Mouse (Mus musculus) small intestine, adult 2 months (tissue): ENCODE data around the gene Pitpnm1. TPM values are rescaled to one million over a fixed set of nuclear protein-coding genes. Genes with fewer than 3 reads are reported as not detected.
A peak's percentile ranks its signal among the peaks of the same experiment; 100 is the strongest.

Experiments used
- H3K27ac ChIP-seq: fragments of 200-500 bp; 2 replicates; pipeline ENCODE4 v1.5.1; 2012; ENCODE audit warnings: low read depth, low read length, control low read depth, inconsistent platforms; ENCODE audit not compliant: insufficient read depth
- H3K27me3 ChIP-seq: fragments of 200-500 bp; 2 replicates; pipeline ENCODE4 v1.6.1; 2012; ENCODE audit warnings: mild to moderate bottlenecking, moderate library complexity, low read length, inconsistent platforms; ENCODE audit not compliant: control insufficient read depth, insufficient read depth
- H3K36me3 ChIP-seq: fragments of 200-500 bp; 2 replicates; pipeline ENCODE4 v1.6.1; 2012; ENCODE audit warnings: mild to moderate bottlenecking, low read length, control low read depth, inconsistent platforms; ENCODE audit not compliant: control insufficient read depth, insufficient read depth
- H3K4me1 ChIP-seq: fragments of 200-500 bp; 2 replicates; pipeline ENCODE4 v1.6.1; 2012; ENCODE audit warnings: low read length, inconsistent platforms, mixed read lengths; ENCODE audit not compliant: control insufficient read depth, insufficient read depth, insufficient read length
- H3K4me3 ChIP-seq: fragments of 200-500 bp; 2 replicates; pipeline ENCODE4 v1.5.1; 2012; ENCODE audit warnings: low read depth, mild to moderate bottlenecking, control low read depth, inconsistent platforms, low read length, moderate library complexity
- CTCF ChIP-seq: fragments of 200-500 bp; IDR thresholded peaks from 2 replicates; pipeline ENCODE4 v1.5.1; 2012; ENCODE audit warnings: low read depth, mild to moderate bottlenecking, control low read depth, inconsistent platforms, low read length, moderate library complexity, mixed read lengths; ENCODE audit not compliant: insufficient replicate concordance, insufficient read length; ENCODE audit errors: extremely low read depth
- POLR2A ChIP-seq: fragments of 200-500 bp; IDR thresholded peaks from 2 replicates; pipeline ENCODE4 v1.6.1; 2012; ENCODE audit warnings: low read depth, mild to moderate bottlenecking, control low read depth, inconsistent platforms, low read length, moderate library complexity
- WGBS: fragments of 180-500 bp; shearing (Covaris S2); methylation state at CpG from one replicate; pipeline ENCODE4 v1.1.7; 2018; 5-methylcytosine and 5-hydroxymethylcytosine counted together
- polyA plus RNA-seq: library from polyadenylated mRNA; depleted of rRNA; stranded (reverse); fragments of >200 nt; gene quantifications from 2 replicates; pipeline ENCODE4 v1.2.3, GENCODE M21; 2012

The Pitpnm1 gene
- polyA plus RNA-seq, 1 experiment: 197 TPM

- H3K36me3 ChIP-seq: peaks cover 40% of the 10 kb centered on the region
- H3K27ac ChIP-seq: no peak overlapping the region
- no peaks in the 10 kb centered on the region for H3K27me3 ChIP-seq
- peaks cover 12% of the 10 kb centered on the region for H3K4me1 ChIP-seq
- TF ChIP-seq POLR2A (no peak), CTCF (no peak)
- 0 out of 2 replicates have a peak overlapping the region, but pooled peaks have one; percentile 94 for H3K4me3 ChIP-seq
- WGBS: 90% methylated on average over 22 of the region's 22 CpGs
Measured at GRCm38 (mm10) chr19:4150567-4151487, 51.0 kb downstream of the Pitpnm1 start.

- WGBS: 73% methylated on average over 5 of the region's 5 CpGs
- peaks cover 12% of the 10 kb centered on the region for H3K4me1 ChIP-seq
- H3K27ac ChIP-seq: no peak overlapping the region
- no peaks in the 10 kb centered on the region for H3K27me3 ChIP-seq
- no peak overlapping the region for H3K4me3 ChIP-seq
- TF ChIP-seq POLR2A (no peak), CTCF (no peak)
- H3K36me3 ChIP-seq: peaks cover 45% of the 10 kb centered on the region
Measured at GRCm38 (mm10) chr19:4151488-4151860, 51.7 kb downstream of the Pitpnm1 start.

GRCm38 (mm10) chr19:4151898-4152297 is 52.1 kb downstream of the Pitpnm1 start:
- Histone ChIP-seq H3K27me3 (no peaks in the 10 kb centered on the region), H3K27ac (no peak overlapping the region), H3K4me3 (no peak overlapping the region), H3K4me1 (peaks cover 12% of the 10 kb centered on the region), H3K36me3 (peaks cover 48% of the 10 kb centered on the region)
- TF ChIP-seq CTCF (no peak), POLR2A (no peak)
- WGBS: 79% methylated on average over 5 of the region's 5 CpGs

- peaks cover 12% of the 10 kb centered on the region for H3K4me1 ChIP-seq
- H3K36me3 ChIP-seq: peaks cover 53% of the 10 kb centered on the region
- no peaks in the 10 kb centered on the region for H3K27me3 ChIP-seq
- no peak for TF ChIP-seq CTCF
- no peak for TF ChIP-seq POLR2A
- no peak overlapping the region for H3K27ac ChIP-seq
- no peak overlapping the region for H3K4me3 ChIP-seq
- WGBS: 86% methylated on average over 8 of the region's 8 CpGs
Measured at GRCm38 (mm10) chr19:4152445-4153231, 52.8 kb downstream of the Pitpnm1 start.

GRCm38 (mm10) chr19:4153232-4153654 is 53.4 kb downstream of the Pitpnm1 start, which contains the start of gene Ptprcap:
Ptprcap (plus strand) TSS chr19:4153604.
- TF ChIP-seq CTCF (no peak), POLR2A (no peak)
- Histone ChIP-seq H3K4me1 (peaks cover 12% of the 10 kb centered on the region), H3K27me3 (no peaks in the 10 kb centered on the region), H3K4me3 (no peak within 1 kb of the TSS), H3K27ac (no peak within 1 kb of the TSS), H3K36me3 (peaks cover 58% of the 10 kb centered on the region)
- WGBS: 76% methylated on average over 11 of the region's 11 CpGs

GRCm38 (mm10) chr19:4154437-4155222 is 54.8 kb downstream of the Pitpnm1 start:
- Histone ChIP-seq H3K4me3 (peak overlapping the region; percentile 44), H3K27me3 (no peaks in the 10 kb centered on the region), H3K27ac (peak overlapping the region; percentile 73), H3K4me1 (peaks cover 8% of the 10 kb centered on the region), H3K36me3 (peaks cover 66% of the 10 kb centered on the region)
- TF ChIP-seq CTCF: no peak
- TF ChIP-seq POLR2A: peak; percentile 54; the same call in 1 of the 2 replicates
- 72% methylated on average over 13 of the region's 13 CpGs for WGBS
